Mouse (Mus musculus): ENCODE data around the gene Gle1.

DNA sequence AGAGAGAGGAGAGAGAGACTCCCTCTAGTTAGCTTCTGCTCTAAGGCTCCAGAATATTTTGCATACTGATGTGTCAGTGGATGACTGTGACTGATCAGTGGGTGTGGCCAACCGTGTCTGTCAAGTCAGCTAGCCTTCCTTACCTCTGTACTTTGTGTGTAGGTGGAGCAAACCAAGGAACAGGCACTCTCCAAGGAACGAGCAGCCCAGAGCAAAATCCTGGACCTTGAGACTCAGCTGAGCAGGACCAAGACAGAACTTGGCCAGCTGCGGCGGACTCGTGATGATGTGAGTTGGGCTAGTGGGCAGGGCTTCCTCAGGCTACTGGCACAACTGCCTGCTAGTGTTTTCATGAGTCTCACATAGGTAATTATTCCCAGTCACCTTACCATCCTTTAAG lies 8.7 kb upstream of the Gle1 start:
- TF ChIP-seq POLR2A (IDR thresholded peaks at IDR 0.05; ENCODE audit: extremely low read depth, insufficient read depth, low read length), result no peak
- TF ChIP-seq CTCF (IDR thresholded peaks at IDR 0.05; ENCODE audit: extremely low read depth, insufficient read depth, low read length), result no peak
